Mouse (Mus musculus): Measurements from ENCODE around the gene Edf1.

Edf1 gene

GRCm38 (mm10) chr2:25583120-25583481 is 25.5 kb downstream of the Edf1 start:
- DNase-seq, result no peak

GRCm38 (mm10) chr2:25583571-25583970 is 25.9 kb downstream of the Edf1 start:
- DNase-seq, result no peak

DNA sequence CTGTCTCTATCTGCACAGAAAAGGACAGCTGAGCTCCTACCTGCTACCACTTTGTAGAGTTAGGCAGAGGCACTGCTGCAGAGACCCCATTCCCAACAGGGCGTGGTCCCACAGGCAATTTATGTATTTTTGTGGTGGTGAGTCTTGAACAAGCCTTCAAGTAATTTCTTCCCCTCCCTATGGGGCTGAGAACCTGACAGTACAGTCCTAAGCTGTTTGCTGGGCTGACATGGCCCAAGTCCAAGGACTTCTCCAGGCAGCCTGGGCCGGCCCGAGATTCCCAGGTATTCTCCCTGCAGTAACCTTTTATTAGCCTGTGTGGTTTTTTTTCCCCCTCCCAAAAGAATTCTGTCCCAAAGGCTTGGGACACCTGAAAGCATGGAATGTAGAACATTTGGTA is 26.5 kb downstream of the Edf1 start:
- DNase-seq, result no peak

- DNase-seq, result no peak
These were observed 27.2 kb downstream of the Edf1 start for GRCm38 (mm10) chr2:25584856-25585255.

DNA sequence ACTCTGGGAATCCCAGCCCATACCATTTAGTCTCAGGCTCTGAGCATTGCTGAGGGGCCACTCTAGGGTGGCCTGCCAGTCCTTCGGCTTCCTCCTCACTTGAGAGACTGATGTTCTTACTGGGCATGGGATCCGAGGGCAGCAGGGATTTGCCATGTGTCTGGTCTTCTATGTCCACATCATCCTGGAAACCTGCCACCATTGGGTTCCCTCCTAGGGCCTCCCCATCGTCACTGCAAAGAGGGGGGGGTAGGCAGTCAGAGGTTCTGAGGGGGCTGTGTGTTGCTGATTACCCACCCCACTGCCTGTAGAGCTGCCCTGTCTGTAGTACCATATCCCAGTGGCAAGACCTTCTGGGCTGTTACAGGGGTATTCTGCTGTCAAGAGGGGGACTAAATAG is 28.0 kb downstream of the Edf1 start:
- no peak for DNase-seq

- no peak for DNase-seq
These were observed 29.6 kb downstream of the Edf1 start for GRCm38 (mm10) chr2:25587290-25587689.

GRCm38 (mm10) chr2:25588227-25588907 is 30.7 kb downstream of the Edf1 start:
- DNase-seq, result no peak

DNA sequence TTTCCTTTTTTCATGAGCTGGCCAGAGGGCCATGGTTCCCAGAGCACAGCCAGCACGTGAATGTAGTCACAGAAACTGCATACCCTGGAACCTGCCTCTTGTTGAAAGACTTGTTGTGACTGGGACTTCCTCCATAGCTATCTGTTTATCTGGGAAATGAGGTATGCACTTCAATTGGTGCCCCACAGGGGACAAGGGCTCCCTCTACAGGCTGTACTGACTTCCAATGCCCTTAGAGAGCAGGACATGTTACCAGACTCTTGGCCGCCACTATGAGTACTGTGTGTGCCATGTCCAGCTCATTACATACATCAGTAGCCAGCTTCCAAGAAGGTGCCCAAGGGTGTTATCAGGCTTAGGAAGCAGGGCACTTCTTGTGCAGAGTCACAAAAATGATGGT is 34.2 kb downstream of the Edf1 start:
- no peak for DNase-seq

DNA sequence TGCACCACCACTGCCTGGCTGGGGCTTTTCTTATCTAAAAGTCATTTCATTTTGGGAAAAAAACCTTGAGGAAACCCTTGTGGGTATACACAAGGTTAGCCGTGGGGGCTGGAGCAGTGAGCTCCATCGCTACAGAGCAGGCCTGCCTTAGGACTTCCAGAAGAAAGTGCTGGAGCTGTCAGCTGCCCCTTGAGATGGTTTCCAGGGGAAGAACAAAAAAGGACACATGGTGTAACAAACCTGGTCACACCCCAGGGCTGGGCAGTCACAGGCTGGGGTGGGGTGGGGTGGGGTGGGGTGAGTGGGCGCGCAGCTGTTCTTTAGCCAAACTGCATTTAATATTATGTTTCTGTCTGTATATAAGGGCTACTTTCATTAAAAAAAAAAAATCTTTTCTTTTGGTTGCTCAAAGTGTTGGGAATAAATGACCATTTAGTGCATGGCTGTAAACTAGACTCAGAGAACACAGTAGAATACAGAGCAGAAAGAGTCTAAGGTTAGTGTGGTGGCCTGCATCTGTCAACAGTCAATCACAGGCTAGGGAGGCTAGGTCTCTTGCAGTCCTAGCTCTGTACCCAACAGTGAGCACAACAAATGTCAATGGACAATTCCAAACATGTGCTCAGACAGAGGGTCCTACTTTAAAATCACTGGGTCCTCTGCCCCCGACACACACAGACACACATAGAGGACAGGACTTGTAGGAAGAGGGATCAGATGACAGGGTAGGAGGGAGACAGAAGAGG is 39.3 kb downstream of the Edf1 start:
- no peak for DNase-seq

DNA sequence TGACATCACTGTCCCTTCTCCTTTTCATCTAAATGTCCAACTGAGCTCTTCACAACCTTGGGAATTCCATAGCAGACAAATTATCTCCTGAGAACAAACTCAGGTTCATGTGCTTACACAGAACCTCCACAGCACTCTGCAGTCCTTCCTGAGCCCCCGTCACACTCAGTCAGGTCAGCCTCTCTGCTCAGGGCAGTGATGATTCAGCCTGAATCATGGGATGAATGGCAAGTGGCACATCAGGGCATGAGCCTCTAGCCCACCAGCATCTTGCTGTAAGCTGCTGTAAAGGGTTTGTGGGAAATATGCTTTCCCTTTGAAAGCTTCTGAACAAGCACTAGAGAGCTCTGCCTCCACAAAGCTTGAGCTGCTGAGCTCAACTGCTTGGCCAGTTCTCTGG is 41.1 kb downstream of the Edf1 start:
- no peak for DNase-seq

DNA sequence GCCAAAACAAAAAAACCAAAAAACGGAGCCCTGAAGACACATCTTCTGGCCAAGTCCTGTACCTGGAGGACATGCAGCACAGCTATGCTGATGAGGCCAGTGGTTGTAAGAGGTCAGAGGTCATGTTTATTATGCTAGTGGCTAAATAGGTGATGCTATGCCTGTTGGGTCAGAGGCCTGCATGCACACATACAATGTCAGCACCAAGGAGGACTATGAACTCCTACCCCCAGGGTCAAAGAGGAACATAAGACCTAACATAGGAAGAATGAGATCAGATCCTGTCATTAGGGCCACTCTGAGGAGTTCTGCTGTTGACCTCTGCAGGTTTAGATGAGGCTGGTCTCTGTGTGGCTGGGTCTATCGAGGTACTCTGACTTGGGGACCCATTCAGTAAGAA is 42.4 kb downstream of the Edf1 start:
- no peak for DNase-seq

GRCm38 (mm10) chr2:25602526-25602925 is 44.9 kb downstream of the Edf1 start:
- DNase-seq, result no peak

- peak; percentile 88 for DNase-seq
These were observed 50.3 kb downstream of the Edf1 start, which contains the start of gene Rabl6 for GRCm38 (mm10) chr2:25607761-25608622. TSS of gene Rabl6 (minus strand) at chr2:25608521.

DNA sequence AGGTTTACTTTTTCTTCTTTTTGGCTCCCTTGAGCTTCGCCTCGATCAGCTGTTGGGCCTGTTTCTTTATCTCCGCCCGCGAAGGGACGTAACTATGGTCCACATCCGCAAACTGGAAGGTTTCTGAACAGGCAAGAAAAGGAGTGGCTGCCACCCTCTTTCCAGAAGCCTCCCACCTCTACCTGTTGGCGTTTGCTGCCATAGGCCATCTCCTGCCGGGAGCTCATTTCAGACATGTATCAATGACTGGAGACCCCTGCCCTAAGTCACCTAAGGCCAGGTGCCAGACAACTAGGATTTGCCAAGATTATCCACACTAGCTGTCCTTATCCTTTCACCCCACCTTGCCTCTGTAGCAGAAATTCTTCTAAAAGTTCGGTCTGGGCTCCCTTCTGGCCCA is 51.0 kb downstream of the Edf1 start:
- no peak for DNase-seq

All from right cerebral cortex, postnatal 4 days (tissue).